ENCODE assay signal across 31 mouse cellular contexts in genomic region chr10:77481814-77482213, GRCm38 (mm10). TPM values are rescaled to one million over a fixed set of nuclear protein-coding genes. Genes with fewer than 3 reads are reported as not detected.
DNase-seq lines count a peak whose midpoint lies in the region; ATAC-seq lines count a peak whose summit lies in the region.
"Had no signal": no experiment of that assay in that cellular context is flagged by ENCODE, and none has a peak within 500 bp of the region (broad histone marks: within the 10 kb centered on the region; RNA-seq: fewer than 3 reads in every experiment).

No protein-coding gene starts in this region.

- intact Hi-C loops in left cerebral cortex, postnatal 36 days (cut with DNase I): no loop called here

- H3K27me3 ChIP-seq in heart, embryonic 10.5 days (ENCODE audit: insufficient read depth, poor library complexity, severe bottlenecking): no peaks in the 10 kb centered on the region
- no peaks in the 10 kb centered on the region for H3K27me3 ChIP-seq in heart, embryonic 11.5 days (ENCODE audit: control insufficient read depth, insufficient read depth, low read length)
- H3K27me3 ChIP-seq: embryonic facial prominence, embryonic 13.5 days; forebrain, embryonic 13.5 days; heart, embryonic 12.5 days; heart, embryonic 15.5 days; hindbrain, embryonic 13.5 days; Patski had no signal

- ATAC-seq in heart, embryonic 11.5 days (replicated peaks; ENCODE audit: insufficient number of reproducible peaks, low FRiP score, low TSS enrichment): no peak
- peak; percentile 48 for ATAC-seq in activated CD4-positive, CD25-positive, alpha-beta regulatory T cell, adult 4 months
- ATAC-seq: forebrain, embryonic 13.5 days; forebrain, embryonic 16.5 days; hindbrain, embryonic 16.5 days; intestine, postnatal 0 days; Patski had no signal

- DNase-seq in heart, embryonic 10.5 days (ENCODE audit: low spot score): no peak
- DNase-seq in naive thymus-derived CD4-positive, alpha-beta T cell, adult 2 months (ENCODE audit: low read depth): peak; percentile 11
- DNase-seq in adrenal gland, postnatal 10 days: no peak
- DNase-seq in adrenal gland, adult (ENCODE audit: inconsistent age in 2 of 2, low spot score in 1 of 2): no peak
- DNase-seq in left cerebral cortex, postnatal 36 days (ENCODE audit: low spot score in 2 of 2): no peak
- DNase-seq: adrenal gland, postnatal 14 days; cerebellum, adult 11-12 months; cerebellum, adult 8-10 months; cerebellum, postnatal 10 days; cerebellum, postnatal 36 days; embryo, embryonic 11 days; gastrocnemius, postnatal 10 days; gastrocnemius, postnatal 36 days; heart, adult 2 months; heart, postnatal 10 days; heart, postnatal 36 days had no signal

- peaks cover 56% of the 10 kb centered on the region for H3K4me1 ChIP-seq in heart, embryonic 10.5 days
- peaks cover 32% of the 10 kb centered on the region for H3K4me1 ChIP-seq in heart, embryonic 11.5 days (ENCODE audit: control insufficient read depth, insufficient read depth, low read length)
- H3K4me1 ChIP-seq: forebrain, embryonic 13.5 days had no signal

- no peak overlapping the region for H3K4me3 ChIP-seq in heart, embryonic 10.5 days
- H3K4me3 ChIP-seq in heart, embryonic 11.5 days (ENCODE audit: low read depth, low read length): no peak overlapping the region
- H3K4me3 ChIP-seq: embryonic facial prominence, embryonic 10.5 days; embryonic facial prominence, embryonic 13.5 days; erythroblast, embryonic 14.5 days; forebrain, embryonic 13.5 days; heart, adult 2 months; heart, embryonic 12.5 days; heart, embryonic 15.5 days; hindbrain, embryonic 10.5 days; hindbrain, embryonic 13.5 days had no signal

- 0 out of 2 replicates have a peak overlapping the region, but pooled peaks have one; percentile 2 for H3K27ac ChIP-seq in heart, embryonic 10.5 days
- H3K27ac ChIP-seq in heart, embryonic 11.5 days (ENCODE audit: low read depth, low read length): no peak overlapping the region
- H3K27ac ChIP-seq: embryonic facial prominence, embryonic 10.5 days; embryonic facial prominence, embryonic 13.5 days; forebrain, embryonic 13.5 days; heart, adult 2 months; heart, embryonic 15.5 days; hindbrain, embryonic 10.5 days; hindbrain, embryonic 13.5 days had no signal

- H3K9ac ChIP-seq in heart, embryonic 11.5 days (ENCODE audit: low read depth, low read length): no peak overlapping the region
- H3K9ac ChIP-seq: embryonic facial prominence, embryonic 13.5 days; forebrain, embryonic 13.5 days; heart, embryonic 12.5 days; heart, embryonic 15.5 days; hindbrain, embryonic 13.5 days had no signal

- H3K9me3 ChIP-seq in heart, embryonic 10.5 days: no peaks in the 10 kb centered on the region
- no peaks in the 10 kb centered on the region for H3K9me3 ChIP-seq in heart, embryonic 11.5 days (replicated peaks; ENCODE audit: control insufficient read depth, low read length)
- H3K9me3 ChIP-seq: embryonic facial prominence, embryonic 10.5 days; embryonic facial prominence, embryonic 13.5 days; forebrain, embryonic 13.5 days; G1E; heart, embryonic 12.5 days; heart, embryonic 15.5 days; hindbrain, embryonic 10.5 days; hindbrain, embryonic 13.5 days had no signal

- H3K4me2 ChIP-seq in heart, embryonic 11.5 days: no peak overlapping the region
- H3K4me2 ChIP-seq: embryonic facial prominence, embryonic 13.5 days; forebrain, embryonic 13.5 days; heart, embryonic 12.5 days; heart, embryonic 15.5 days; hindbrain, embryonic 13.5 days had no signal

- H3K36me3 ChIP-seq in heart, embryonic 10.5 days: peaks cover 9% of the 10 kb centered on the region
- no peaks in the 10 kb centered on the region; the same call in 1 of the 2 replicates for H3K36me3 ChIP-seq in heart, embryonic 11.5 days (ENCODE audit: control insufficient read depth, insufficient read depth, low read length)

RNA-seq across cellular contexts. Expression of gene Fam207a, which starts 33.8 kb away (rescaled TPM):
- polyA plus RNA-seq in heart, embryonic 10.5 days (2016; fragmentation: Nextera tagmentation; extraction: Ambion mirVana): 30.7 and 45.6 TPM in 2 replicates
- 26.2 and 28.1 TPM in 2 replicates for polyA plus RNA-seq in heart, embryonic 11.5 days (2014; fragmentation: Nextera tagmentation; extraction: Ambion mirVana)
- 10 to 100 TPM; 15.2 to 15.3 TPM for polyA plus RNA-seq in activated CD4-positive, CD25-positive, alpha-beta regulatory T cell, adult 4 months (2017; shearing (Covaris generic))
- 10 to 100 TPM; 17.6 to 19.4 TPM for total RNA-seq in adrenal gland, postnatal 10 days (2021)
- 10 to 100 TPM; 33.7 to 33.8 TPM for total RNA-seq in left cerebral cortex, postnatal 36 days (2021)

RNA-seq across cellular contexts. Expression of gene Itgb2, which starts 48.2 kb away (rescaled TPM):
- 2.4 and 3.6 TPM in 2 replicates for polyA plus RNA-seq in heart, embryonic 10.5 days (2016; fragmentation: Nextera tagmentation; extraction: Ambion mirVana)
- 2.3 and 2.4 TPM in 2 replicates for polyA plus RNA-seq in heart, embryonic 11.5 days (2014; fragmentation: Nextera tagmentation; extraction: Ambion mirVana)
- polyA plus RNA-seq in activated CD4-positive, CD25-positive, alpha-beta regulatory T cell, adult 4 months (2017; shearing (Covaris generic)): 100 to 1,000 TPM; 375 to 386 TPM
- total RNA-seq in adrenal gland, postnatal 10 days (2021): 1 to 10 TPM; 8.1 to 9.2 TPM
- total RNA-seq in left cerebral cortex, postnatal 36 days (2021): 1 to 10 TPM; 2.9 to 3.4 TPM

Comparison
In these comparisons a context has a peak if more than half of its experiments do, and no peak if none do; other contexts are left out.
1. RNA of gene Itgb2, which starts 48.2 kb away (polyA plus RNA-seq): 375 to 386 TPM in activated CD4-positive, CD25-positive, alpha-beta regulatory T cell, adult 4 months; 2.4 to 3.6 TPM in heart, embryonic 10.5 days and 2.3 to 2.4 TPM in heart, embryonic 11.5 days; every median in the first group is over 10 times any median in the second.